Mouse (Mus musculus): ENCODE measurements around the gene Ppp2r5e.

DNA sequence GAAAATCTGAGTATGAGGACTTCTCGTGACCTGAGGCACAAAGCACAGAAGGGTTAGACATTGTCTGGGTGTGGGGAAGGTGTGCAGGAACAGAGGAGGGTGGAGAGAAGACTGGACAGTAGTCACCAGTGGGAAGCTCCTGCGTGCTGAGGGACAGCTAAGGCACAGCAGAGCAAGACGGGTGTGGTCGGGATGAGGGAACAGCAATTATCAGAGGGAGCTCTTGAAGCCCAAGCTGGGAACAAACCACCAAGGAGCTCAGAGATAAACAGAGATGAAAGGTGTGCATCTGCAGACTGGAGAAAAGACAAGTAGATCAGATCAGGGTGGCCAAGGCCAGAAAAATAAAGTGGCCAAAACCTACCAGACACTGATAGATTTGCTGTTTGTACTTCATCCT is 114.0 kb downstream of the Ppp2r5e start:
- TF ChIP-seq CTCF (IDR thresholded peaks at IDR 0.05; ENCODE audit: control insufficient read depth, insufficient read depth, low read length) (no peak), POLR2A (IDR thresholded peaks at IDR 0.05; ENCODE audit: borderline replicate concordance, control insufficient read depth, low read depth, low read length) (no peak)

Data from bone marrow, adult 2 months (tissue).